Mouse (Mus musculus) MEL (cell line): ENCODE measurements around the gene Wdr86. TPM values are rescaled to one million over a fixed set of nuclear protein-coding genes. Genes with fewer than 3 reads are reported as not detected.
A peak's percentile ranks its signal among the peaks of the same experiment; 100 is the strongest.

ENCODE experiments used
- DNase-seq: peaks from one replicate; pipeline ENCODE4 v3.0.0; 2011; ENCODE audit warnings: low read depth, low spot score
- H3K27ac ChIP-seq: 2 replicates; pipeline ENCODE4 v1.5.1; 2012; ENCODE audit warnings: low read depth, mild to moderate bottlenecking, control low read depth, low read length, moderate library complexity; ENCODE audit not compliant: control insufficient read depth
- H3K27me3 ChIP-seq, 2 experiments: fragments of 150-350 bp in 1 of 2; sonication (generic) in 1 of 2; 2 replicates each; pipeline ENCODE4 v1.6.1; 2012; ENCODE audit warnings: low read length in 2 of 2, mild to moderate bottlenecking in 2 of 2, improper control_type of control experiment in 1 of 2, moderate library complexity in 1 of 2; ENCODE audit not compliant: insufficient read depth in 2 of 2, control insufficient read depth in 1 of 2
- H3K36me3 ChIP-seq, 2 experiments: 2 replicates each; pipeline ENCODE4 v1.6.1; 2012 to 2014; ENCODE audit warnings: low read length in 2 of 2, improper control_type of control experiment in 1 of 2, inconsistent platforms in 1 of 2, mild to moderate bottlenecking in 1 of 2; ENCODE audit not compliant: insufficient read depth in 2 of 2, control insufficient read depth in 1 of 2
- H3K4me1 ChIP-seq, 2 experiments: fragments of 150-350 bp in 1 of 2; sonication (generic) in 1 of 2; 2 replicates each; pipeline ENCODE4 v1.6.1; 2012; ENCODE audit warnings: low read length in 2 of 2, improper control_type of control experiment in 1 of 2, mild to moderate bottlenecking in 1 of 2; ENCODE audit not compliant: insufficient read depth in 2 of 2, control insufficient read depth in 1 of 2
- H3K4me3 ChIP-seq, 2 experiments: fragments of 150-350 bp in 1 of 2; sonication (generic) in 1 of 2; 2 replicates each; pipeline ENCODE4 v1.5.1; 2012; ENCODE audit warnings: low read depth in 2 of 2, low read length in 2 of 2, mild to moderate bottlenecking in 2 of 2, moderate library complexity in 2 of 2, control low read depth in 1 of 2, improper control_type of control experiment in 1 of 2; ENCODE audit not compliant: control insufficient read depth in 1 of 2, insufficient read depth in 1 of 2
- H3K79me2 ChIP-seq: 2 replicates; pipeline ENCODE4 v1.6.1; 2012; ENCODE audit warnings: mild to moderate bottlenecking, low read length, moderate library complexity; ENCODE audit not compliant: control insufficient read depth, poor library complexity, insufficient read depth
- H3K9ac ChIP-seq: 2 replicates; pipeline ENCODE4 v1.6.1; 2012; ENCODE audit warnings: low read depth, mild to moderate bottlenecking, control low read depth, low read length, moderate library complexity; ENCODE audit not compliant: control insufficient read depth, poor library complexity, severe bottlenecking
- H3K9me3 ChIP-seq: fragments of 150-350 bp; sonication (generic); replicated peaks from 2 replicates; pipeline ENCODE4 v1.6.1; 2012; ENCODE audit warnings: mild to moderate bottlenecking, low read length, improper control_type of control experiment, moderate library complexity; ENCODE audit not compliant: insufficient read depth
- CHD2 ChIP-seq: IDR thresholded peaks from 2 replicates; pipeline ENCODE4 v1.6.1; 2011; ENCODE audit warnings: low read length, improper control_type of control experiment
- CTCF ChIP-seq, 3 experiments: IDR thresholded peaks in 2 of 3; conservative IDR thresholded peaks in 1 of 3; 2 replicates each; pipeline ENCODE4 v1.5.1; 2011 to 2012; ENCODE audit warnings: low read length in 3 of 3, low read depth in 2 of 3, mild to moderate bottlenecking in 2 of 3, improper control_type of control experiment in 1 of 3, inconsistent platforms in 1 of 3, mixed read lengths in 1 of 3, moderate library complexity in 1 of 3; ENCODE audit not compliant: control insufficient read depth in 1 of 3, insufficient read depth in 1 of 3, poor library complexity in 1 of 3, severe bottlenecking in 1 of 3
- ELF1 ChIP-seq: IDR thresholded peaks from 2 replicates; pipeline ENCODE4 v1.6.1; 2014; ENCODE audit warnings: low read depth, mild to moderate bottlenecking, inconsistent platforms, low read length, improper control_type of control experiment, moderate library complexity
- MAX ChIP-seq: IDR thresholded peaks from 2 replicates; pipeline ENCODE4 v1.6.1; 2011; ENCODE audit warnings: low read length, improper control_type of control experiment
- MAZ ChIP-seq: IDR thresholded peaks from 2 replicates; pipeline ENCODE4 v1.6.1; 2012; ENCODE audit warnings: low read depth, mild to moderate bottlenecking, inconsistent platforms, low read length, improper control_type of control experiment
- MYC ChIP-seq: IDR thresholded peaks from 2 replicates; pipeline ENCODE4 v1.6.1; 2011; ENCODE audit warnings: low read depth, mild to moderate bottlenecking, low read length, improper control_type of control experiment, moderate library complexity
- NELFE ChIP-seq: IDR thresholded peaks from 2 replicates; pipeline ENCODE4 v1.6.1; 2011; ENCODE audit warnings: low read depth, low read length, improper control_type of control experiment
- POLR2A ChIP-seq, 2 experiments: IDR thresholded peaks; 2 replicates each; pipeline ENCODE4 v1.6.1; 2011 to 2012; ENCODE audit warnings: low read length in 2 of 2, mild to moderate bottlenecking in 2 of 2, control low read depth in 1 of 2, improper control_type of control experiment in 1 of 2, low read depth in 1 of 2, moderate library complexity in 1 of 2; ENCODE audit not compliant: control insufficient read depth in 1 of 2, insufficient read depth in 1 of 2, poor library complexity in 1 of 2
- RAD21 ChIP-seq: IDR thresholded peaks from 2 replicates; pipeline ENCODE4 v1.6.1; 2011; ENCODE audit warnings: mild to moderate bottlenecking, low read depth, low read length, improper control_type of control experiment
- SIN3A ChIP-seq: IDR thresholded peaks from 2 replicates; pipeline ENCODE4 v1.6.1; 2012; ENCODE audit warnings: low read length, improper control_type of control experiment, inconsistent platforms
- SMC3 ChIP-seq: IDR thresholded peaks from 2 replicates; pipeline ENCODE4 v1.6.1; 2011; ENCODE audit warnings: low read depth, low read length, improper control_type of control experiment
- TCF12 ChIP-seq: IDR thresholded peaks from 2 replicates; pipeline ENCODE4 v1.6.1; 2014; ENCODE audit warnings: low read depth, mild to moderate bottlenecking, inconsistent platforms, low read length, improper control_type of control experiment, moderate library complexity
- USF2 ChIP-seq, 2 experiments: IDR thresholded peaks; 2 replicates each; pipeline ENCODE4 v1.6.1; 2011 to 2012; ENCODE audit warnings: improper control_type of control experiment in 2 of 2, low read length in 2 of 2, borderline replicate concordance in 1 of 2, inconsistent platforms in 1 of 2, low read depth in 1 of 2, mild to moderate bottlenecking in 1 of 2; ENCODE audit not compliant: insufficient read depth in 1 of 2
- ZKSCAN1 ChIP-seq: IDR thresholded peaks from 2 replicates; pipeline ENCODE4 v1.6.1; 2012; ENCODE audit warnings: low read depth, mild to moderate bottlenecking, inconsistent platforms, low read length, improper control_type of control experiment, moderate library complexity
- ZMIZ1 ChIP-seq: IDR thresholded peaks from 2 replicates; pipeline ENCODE4 v1.6.1; 2012; ENCODE audit warnings: low read depth, mild to moderate bottlenecking, inconsistent platforms, low read length, improper control_type of control experiment, moderate library complexity
- polyA plus RNA-seq, 2 experiments: library from polyadenylated mRNA; stranded (reverse) in 1 of 2; unstranded in 1 of 2; fragments of >175 nt in 1 of 2; fragments of >200 nt in 1 of 2; gene quantifications; 2 replicates each; pipeline versions ENCODE4 v1.2.1 to v1.2.4; 2012; ENCODE audit warnings: low replicate concordance in 2 of 2, low read depth in 1 of 2; ENCODE audit not compliant: insufficient read length in 2 of 2, insufficient read depth in 1 of 2, missing spikeins in 1 of 2
- total RNA-seq: library from RNA; depleted of rRNA; stranded (reverse); fragments of 300-350 nt; gene quantifications from 2 replicates; pipeline ENCODE4 v1.2.3, GENCODE M21; 2012

Wdr86 gene
- total and polyA plus RNA-seq, 3 experiments, result not detected

- TF ChIP-seq RAD21 (no peak), CTCF (IDR thresholded peaks at IDR 0.05 in 2 of 3, conservative IDR thresholded peaks at IDR 0.05 in 1 of 3; ENCODE audit: control insufficient read depth in 1 of 3, insufficient read depth in 1 of 3, low read depth in 2 of 3, low read length in 3 of 3, poor library complexity in 1 of 3, severe bottlenecking in 1 of 3) (no peak), MAZ (no peak), MYC (no peak), USF2 (IDR thresholded peaks at IDR 0.05; ENCODE audit: borderline replicate concordance in 1 of 2, insufficient read depth in 1 of 2, low read depth in 1 of 2, low read length in 2 of 2) (no peak)
Measured at GRCm38 (mm10) chr5:24756931-24757330, 26.4 kb upstream of the Wdr86 start (continued).

- Histone ChIP-seq H3K79me2 (no peaks in the 10 kb centered on the region; the same call in 1 of the 2 replicates), H3K4me3 (peak overlapping the region; percentile 55 to 100), H3K36me3 (0 out of 4 replicates have a peak, but pooled peaks cover 0 to 2% of the 10 kb centered on the region in 2 experiments), H3K27ac (no peak overlapping the region), H3K4me1 (peaks cover 7 to 11% of the 10 kb centered on the region in 2 experiments), H3K9me3 (no peaks in the 10 kb centered on the region), H3K27me3 (peaks cover 0 to 2% of the 10 kb centered on the region in 2 experiments; a peak in 2 of 4 replicates), H3K9ac (peak overlapping the region; percentile 89)
- TF ChIP-seq ZKSCAN1, result no peak
- TF ChIP-seq CHD2, result no peak
- peak; percentile 26; the same call in 1 of the 2 replicates for TF ChIP-seq MAX
- TF ChIP-seq ELF1, result no peak
- TF ChIP-seq MAZ, result 0 out of 2 replicates have a peak, but pooled peaks have one; percentile 52
- DNase-seq, result no peak
Measured at GRCm38 (mm10) chr5:24752175-24752498, 21.6 kb upstream of the Wdr86 start.

- no peaks in the 10 kb centered on the region for H3K9me3 ChIP-seq
- H3K36me3 ChIP-seq, result 0 out of 4 replicates have a peak, but pooled peaks cover 0 to 2% of the 10 kb centered on the region in 2 experiments
- TF ChIP-seq USF2 (IDR thresholded peaks at IDR 0.05; ENCODE audit: borderline replicate concordance in 1 of 2, insufficient read depth in 1 of 2, low read depth in 1 of 2, low read length in 2 of 2) (no peak), ZMIZ1 (peak; percentile 66; the same call in 1 of the 2 replicates), ELF1 (0 out of 2 replicates have a peak, but pooled peaks have one; percentile 15), TCF12 (no peak; the same call in 1 of the 2 replicates), SMC3 (peak; percentile 17; the same call in 1 of the 2 replicates), SIN3A (peak; percentile 44), POLR2A (IDR thresholded peaks at IDR 0.05; ENCODE audit: control insufficient read depth in 1 of 2, insufficient read depth in 1 of 2, low read depth in 1 of 2, low read length in 2 of 2, poor library complexity in 1 of 2) (no peak; a peak in 1 of 4 replicates), NELFE (peak; percentile 43)
- H3K4me3 ChIP-seq, result peak overlapping the region; percentile 55 to 100
- DNase-seq, result peak; percentile 82
- H3K4me1 ChIP-seq, result peaks cover 7 to 11% of the 10 kb centered on the region in 2 experiments
- no peaks in the 10 kb centered on the region; a peak in 1 of 4 replicates for H3K27me3 ChIP-seq
- H3K9ac ChIP-seq, result peak overlapping the region; percentile 89
- H3K79me2 ChIP-seq, result no peaks in the 10 kb centered on the region; the same call in 1 of the 2 replicates
- no peak overlapping the region for H3K27ac ChIP-seq
Measured at GRCm38 (mm10) chr5:24751305-24752174, 21.0 kb upstream of the Wdr86 start.
